Mouse (Mus musculus) gonadal fat pad, adult 2 months (tissue): ENCODE measurements around the gene Kcnk5. TPM values are rescaled to one million over a fixed set of nuclear protein-coding genes. Genes with fewer than 3 reads are reported as not detected.

Experiments
- DNase-seq: peaks from one replicate; pipeline ENCODE4 v3.0.0-alpha.2; 2012; ENCODE audit warnings: low read depth
- polyA plus RNA-seq: library from polyadenylated mRNA; depleted of rRNA; stranded (reverse); fragments of >200 nt; gene quantifications from 2 replicates; pipeline ENCODE4 v1.2.3, GENCODE M21; 2012; rRNA removed

Gene Kcnk5
- polyA plus RNA-seq, result 12.6 and 18.0 TPM in 2 replicates

DNA sequence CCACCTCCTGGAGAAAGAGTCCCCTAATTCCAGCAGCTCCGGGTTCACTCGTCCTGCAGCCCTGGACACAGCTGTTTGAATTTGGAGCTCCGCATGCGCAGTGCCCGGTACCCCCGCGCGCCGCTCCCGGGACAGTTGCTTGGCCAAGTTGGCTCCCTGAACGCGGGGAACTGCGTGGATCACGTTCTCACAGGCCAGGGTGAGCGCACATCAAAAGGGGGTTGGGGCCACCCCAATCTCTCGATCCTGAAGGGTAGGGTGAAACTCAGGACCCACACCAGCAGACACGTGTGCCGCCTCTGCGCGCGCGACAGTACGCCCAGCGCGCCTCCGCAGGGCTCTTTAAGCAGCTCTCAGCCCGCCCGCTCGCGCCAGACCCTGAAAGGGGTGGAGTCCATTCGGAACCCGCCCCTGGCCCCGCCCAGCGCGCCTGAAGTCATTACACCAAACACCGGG lies at the start of gene Kcnk5:
Gene Kcnk5 (minus strand): TSS at position 344 of the 456 bp plus-strand sequence.
- no peak for DNase-seq

GRCm38 (mm10) chr14:20230063-20230491 lies 48.5 kb upstream of the Kcnk5 start:
- DNase-seq, result no peak

- DNase-seq, result no peak
These were observed 47.8 kb upstream of the Kcnk5 start for GRCm38 (mm10) chr14:20229437-20229836.

DNA sequence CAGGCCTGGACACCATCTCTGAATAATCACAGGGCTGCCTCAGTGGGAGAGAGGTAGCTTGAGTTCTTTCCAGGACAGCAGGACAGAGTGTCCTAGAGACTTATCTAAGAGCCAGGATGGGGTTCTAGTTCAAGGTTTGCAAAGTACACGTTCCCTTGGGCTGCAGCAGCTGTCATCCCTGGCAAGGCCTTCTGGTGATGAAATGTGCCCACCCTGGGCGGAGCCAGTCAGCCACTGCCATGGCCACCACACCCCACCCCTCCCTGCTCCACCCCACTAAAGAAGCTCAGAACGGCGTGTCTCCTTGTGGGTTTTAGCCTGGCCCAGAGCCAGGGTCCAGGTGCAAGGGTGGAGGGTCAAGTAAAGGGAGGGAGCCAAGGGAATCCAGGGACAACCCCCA lies 46.7 kb upstream of the Kcnk5 start:
- no peak for DNase-seq

- DNase-seq, result no peak
These were observed 45.4 kb upstream of the Kcnk5 start for GRCm38 (mm10) chr14:20226982-20227381.

DNA sequence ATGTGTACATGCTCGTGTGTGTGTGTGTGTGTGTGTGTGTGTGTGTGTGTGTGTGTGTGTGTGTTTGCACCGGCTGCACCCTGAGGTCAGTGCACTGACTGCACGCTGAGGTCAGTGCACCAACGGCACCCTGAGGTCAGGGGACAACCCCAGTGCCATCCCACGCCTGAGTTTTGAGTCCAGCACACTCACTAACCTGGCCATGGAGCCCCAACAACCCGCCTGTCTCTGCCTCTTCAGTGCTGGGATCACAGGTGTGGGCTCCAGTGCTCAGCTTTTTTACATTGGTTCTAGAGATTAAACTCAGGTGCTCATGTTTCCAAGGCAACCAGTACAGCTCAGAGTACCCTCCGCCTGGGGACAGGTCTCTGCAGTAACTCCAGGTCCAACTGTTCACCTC lies 44.9 kb upstream of the Kcnk5 start:
- no peak for DNase-seq

DNA sequence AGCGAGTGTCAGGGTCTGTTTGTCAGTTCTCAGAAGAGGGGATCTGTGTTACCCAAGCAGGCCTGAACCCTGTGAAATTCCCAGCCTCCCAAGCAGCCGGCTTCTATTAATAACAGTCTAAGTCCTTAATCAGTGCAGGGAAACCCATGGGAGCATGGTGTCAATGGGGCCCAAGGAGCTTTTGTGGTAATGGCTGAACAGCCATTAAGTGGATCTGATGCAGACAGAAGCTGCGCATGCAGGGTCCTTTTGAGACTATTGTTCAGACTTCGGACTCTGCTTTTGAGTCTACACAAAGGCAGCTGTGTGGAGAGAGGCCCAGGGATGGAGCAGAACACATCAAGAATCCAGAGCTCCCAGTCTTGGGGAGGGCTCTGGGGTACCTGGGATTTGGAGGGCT lies 43.9 kb upstream of the Kcnk5 start:
- DNase-seq, result no peak

- DNase-seq, result no peak
These were observed 43.1 kb upstream of the Kcnk5 start for GRCm38 (mm10) chr14:20224576-20225218.

DNA sequence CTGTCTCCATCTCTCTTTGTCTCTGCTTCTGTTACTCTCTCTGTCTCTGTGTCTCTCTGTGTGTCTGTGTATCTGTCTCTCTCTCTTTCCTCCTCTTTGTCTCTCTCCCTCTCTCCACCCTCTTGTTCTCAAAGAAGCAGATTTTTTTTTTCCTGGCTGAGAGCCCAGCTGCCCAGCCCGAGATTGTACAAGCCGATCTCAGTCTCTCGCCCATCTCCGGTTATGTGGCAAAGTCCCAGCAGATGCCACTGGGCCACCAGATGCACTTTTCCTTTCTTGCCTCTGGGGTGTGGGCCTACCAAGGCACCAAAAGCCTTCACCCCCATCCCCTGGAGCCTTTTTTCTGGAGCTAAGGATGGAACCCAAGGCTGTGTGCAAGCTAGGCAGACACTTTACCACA lies 42.6 kb upstream of the Kcnk5 start:
- DNase-seq, result no peak

DNA sequence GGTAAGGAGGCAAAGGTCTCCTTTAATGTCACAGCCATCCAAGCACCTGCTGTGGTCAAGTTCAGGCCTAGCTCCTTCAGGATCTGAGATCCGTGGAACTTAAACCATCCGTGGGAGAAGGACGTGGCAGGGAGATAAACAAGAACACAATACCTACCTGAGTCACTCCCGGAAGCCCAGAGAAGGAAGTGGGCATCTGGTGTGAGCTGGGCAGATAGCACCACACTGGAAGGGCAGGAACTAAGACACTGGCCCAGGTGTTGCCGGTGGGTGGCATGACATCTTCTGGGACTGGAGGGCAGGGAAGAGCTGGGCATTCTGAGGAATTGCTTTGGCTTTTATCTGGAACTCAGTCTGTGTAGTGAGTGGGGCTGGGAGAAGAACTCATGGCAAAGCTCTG lies 41.6 kb upstream of the Kcnk5 start:
- no peak for DNase-seq

DNA sequence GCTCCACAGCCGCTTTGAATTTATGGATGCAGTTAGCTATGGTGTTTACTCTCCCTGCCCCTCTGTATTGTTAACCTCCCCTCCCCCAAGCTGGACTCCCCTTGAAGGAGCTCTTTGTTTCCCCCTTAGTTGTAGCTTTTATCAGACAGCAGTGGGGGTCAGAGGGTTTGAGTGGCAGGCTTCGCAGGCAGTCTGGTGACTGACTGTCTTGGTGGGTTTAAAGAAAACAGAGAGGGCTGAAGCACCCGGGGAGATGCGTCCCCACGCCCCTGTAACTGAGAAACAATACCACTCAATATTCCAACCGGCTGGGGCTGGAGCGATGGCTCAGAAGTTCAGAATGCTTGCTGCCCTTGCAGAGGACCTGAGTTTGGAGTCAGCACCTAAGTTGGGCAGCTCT lies 39.5 kb upstream of the Kcnk5 start:
- DNase-seq, result no peak

- DNase-seq, result no peak
These were observed 38.2 kb upstream of the Kcnk5 start for GRCm38 (mm10) chr14:20219849-20220248.

DNA sequence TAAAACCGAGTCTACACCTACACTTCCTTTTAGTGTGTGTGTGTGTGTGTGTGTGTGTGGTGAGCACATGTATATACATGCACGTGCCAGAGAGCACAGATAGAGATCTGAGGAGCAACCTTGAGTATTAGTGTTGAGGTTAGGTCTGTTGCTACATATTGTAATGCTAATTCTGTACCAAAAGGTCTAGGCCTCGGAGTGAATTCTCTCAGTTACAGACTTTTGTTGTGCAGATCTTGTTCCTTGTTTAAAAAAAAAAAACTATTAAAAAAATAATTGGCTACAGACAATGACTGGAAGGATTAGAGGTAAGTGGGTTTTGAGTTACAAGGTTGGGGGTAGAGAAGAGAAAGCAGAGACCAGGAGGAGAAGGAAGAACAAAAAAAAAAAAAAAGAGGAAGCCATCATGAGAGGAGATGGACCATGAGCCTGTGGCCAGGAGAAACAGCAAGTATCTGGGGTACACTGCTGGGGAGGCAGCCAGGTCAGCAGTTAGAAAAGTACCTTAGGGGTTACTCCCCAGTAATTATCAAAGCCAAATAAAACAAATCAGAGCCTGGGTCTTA lies 35.8 kb upstream of the Kcnk5 start:
- no peak for DNase-seq

GRCm38 (mm10) chr14:20216561-20217298 lies 35.1 kb upstream of the Kcnk5 start:
- no peak for DNase-seq

DNA sequence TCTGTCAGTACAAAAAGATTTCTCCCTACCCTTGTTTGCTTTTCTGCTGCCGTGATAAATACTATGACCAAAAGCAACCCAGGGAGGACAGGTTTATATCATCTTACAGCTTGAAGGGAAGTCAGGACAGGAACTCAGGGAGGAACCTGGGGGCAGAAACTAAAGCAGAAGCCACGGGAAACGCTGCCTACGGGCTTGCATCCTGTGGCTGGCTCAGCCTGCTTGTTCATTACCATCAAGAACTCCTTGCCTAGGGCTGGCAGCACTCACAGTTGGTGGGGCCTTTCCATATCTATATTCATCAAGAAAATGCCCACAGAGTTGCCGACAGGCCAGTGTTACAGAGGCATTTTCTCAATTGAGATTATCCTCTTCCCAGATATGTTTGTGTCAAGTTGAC lies 34.2 kb upstream of the Kcnk5 start:
- no peak for DNase-seq

DNA sequence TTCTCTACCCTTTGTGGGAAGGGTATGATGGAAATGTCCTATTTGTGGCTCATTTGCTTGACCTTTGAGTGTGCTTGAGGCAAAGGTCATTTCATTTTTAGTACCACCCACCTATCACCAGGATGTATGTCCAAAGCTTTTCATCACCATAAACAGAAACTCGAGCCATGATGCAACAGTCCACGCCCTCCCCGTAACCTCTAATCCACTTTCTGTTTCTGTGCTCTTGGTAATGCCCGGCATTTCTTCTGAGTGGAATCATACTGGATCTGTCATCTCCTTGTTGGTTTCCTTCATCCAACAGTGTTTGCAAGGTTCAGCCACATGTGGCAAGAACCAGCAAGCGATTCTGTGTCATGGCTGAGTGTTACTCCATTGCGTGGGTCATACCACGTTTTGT lies 32.5 kb upstream of the Kcnk5 start:
- no peak for DNase-seq

DNA sequence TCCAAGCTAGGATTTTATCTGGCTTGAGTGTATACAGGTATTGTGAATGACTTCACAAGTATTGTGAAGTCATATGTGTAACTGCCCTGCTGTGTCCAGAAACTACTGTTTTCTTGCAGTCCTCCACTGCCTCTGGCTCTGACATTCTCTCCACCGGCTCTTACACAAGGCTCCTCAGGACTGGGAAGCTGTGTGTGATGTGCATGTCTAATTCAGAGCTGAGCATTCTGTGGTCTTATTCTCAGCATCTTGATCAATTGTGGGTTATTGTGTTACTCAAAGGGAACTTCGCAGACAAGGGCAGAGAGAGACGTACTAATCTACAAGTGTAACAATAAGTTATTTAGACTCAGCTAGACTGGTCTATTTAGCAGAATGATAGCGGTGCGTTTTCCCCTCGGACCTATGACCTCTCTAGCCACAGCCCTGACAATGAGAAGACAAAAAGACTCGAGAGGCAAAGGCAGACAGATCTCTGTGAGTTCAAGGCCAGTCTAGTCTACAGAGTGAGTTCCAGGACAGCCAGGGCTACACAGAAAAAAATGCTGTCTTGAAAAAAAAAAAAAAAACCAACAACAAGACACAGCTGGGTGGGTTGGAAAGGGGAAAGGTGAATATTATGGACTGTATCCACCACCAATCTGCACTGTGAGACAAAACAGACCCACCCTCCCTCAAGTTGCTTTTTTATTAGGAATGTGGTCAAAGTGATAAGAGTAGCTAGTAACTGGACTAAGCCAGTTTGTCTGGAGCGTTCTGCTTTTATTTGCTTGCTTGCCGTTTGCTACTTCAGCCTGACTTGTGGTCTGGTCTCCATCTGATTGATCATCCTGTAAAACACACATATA lies 30.4 kb upstream of the Kcnk5 start:
- no peak for DNase-seq

DNA sequence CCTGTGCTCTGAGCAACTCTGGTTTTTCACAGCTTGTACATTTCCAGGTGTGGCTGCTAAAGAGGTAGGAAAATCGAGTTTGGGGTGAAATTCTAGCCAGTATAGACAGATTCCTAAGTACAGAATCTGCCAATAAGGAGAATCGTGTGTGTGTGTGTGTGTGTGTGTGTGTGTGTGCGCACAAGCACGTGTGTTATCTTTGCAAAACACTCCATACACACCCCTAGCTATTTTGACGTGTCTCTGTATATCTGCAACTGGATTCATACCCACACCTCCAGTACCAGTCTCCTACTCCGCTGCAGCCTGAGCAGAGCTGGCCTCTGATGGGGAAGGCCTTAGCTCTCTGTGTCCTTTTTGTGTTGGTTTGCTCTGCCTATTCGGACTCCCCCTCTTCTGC lies 28.3 kb upstream of the Kcnk5 start:
- no peak for DNase-seq

DNA sequence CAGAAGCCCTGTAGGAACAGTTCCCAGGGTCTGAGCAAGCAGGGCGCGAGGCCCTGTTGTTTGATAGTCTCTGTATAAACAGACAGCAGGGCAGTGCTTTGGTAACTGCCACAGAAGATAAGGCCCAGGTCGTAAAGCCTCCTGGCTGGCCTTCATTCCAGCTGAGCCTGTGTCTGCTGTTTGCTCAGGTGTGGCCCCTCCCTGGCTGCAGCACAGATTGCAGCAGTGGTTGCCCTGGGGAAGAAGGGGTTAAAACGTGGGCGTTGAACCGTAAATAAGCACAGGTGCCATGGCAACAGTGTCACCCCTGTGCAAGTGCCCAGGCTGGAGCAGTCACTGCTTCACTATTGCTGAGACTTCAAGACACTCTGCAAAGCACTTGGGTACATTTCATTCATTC lies 26.8 kb upstream of the Kcnk5 start:
- no peak for DNase-seq

GRCm38 (mm10) chr14:20205747-20206146 lies 24.1 kb upstream of the Kcnk5 start:
- DNase-seq, result no peak

GRCm38 (mm10) chr14:20203301-20203700 lies 21.7 kb upstream of the Kcnk5 start:
- DNase-seq, result no peak

- no peak for DNase-seq
These were observed 21.1 kb upstream of the Kcnk5 start for GRCm38 (mm10) chr14:20202655-20203181.
